Mouse (Mus musculus) stomach, embryonic 14.5 days (tissue): ENCODE data around the gene Prcd. TPM values are rescaled to one million over a fixed set of nuclear protein-coding genes. Genes with fewer than 3 reads are reported as not detected.
A peak's percentile ranks its signal among the peaks of the same experiment; 100 is the strongest.

Source experiments
- ATAC-seq: fragments of 200-750 bp; cut with Nextera tagmentation; 2 replicates; pipeline ENCODE4 v1.8.0; 2017; ENCODE audit warnings: low read depth, moderate TSS enrichment; ENCODE audit not compliant: insufficient number of reproducible peaks, insufficient read depth, low FRiP score
- H3K27ac ChIP-seq: fragments of 300-500 bp; sonication (generic); 2 replicates; pipeline ENCODE4 v1.5.1; 2014; ENCODE audit warnings: mild to moderate bottlenecking, low read length, moderate library complexity, mixed read lengths
- H3K27me3 ChIP-seq: fragments of 300-500 bp; sonication (generic); 2 replicates; pipeline ENCODE4 v1.6.1; 2014; ENCODE audit warnings: low read length, control low read depth, mixed read lengths; ENCODE audit not compliant: control insufficient read depth, insufficient read depth
- H3K36me3 ChIP-seq: fragments of 300-500 bp; sonication (generic); 2 replicates; pipeline ENCODE4 v1.6.1; 2014; ENCODE audit warnings: mild to moderate bottlenecking, control low read depth, low read length, moderate library complexity, mixed read lengths; ENCODE audit not compliant: control insufficient read depth, insufficient read depth
- H3K4me1 ChIP-seq: fragments of 300-500 bp; sonication (generic); 2 replicates; pipeline ENCODE4 v1.6.1; 2014; ENCODE audit warnings: low read length, control low read depth, mixed read lengths; ENCODE audit not compliant: control insufficient read depth, insufficient read depth
- H3K4me2 ChIP-seq: fragments of 300-500 bp; sonication (generic); replicated peaks from 2 replicates; pipeline ENCODE4 v1.6.1; 2014; ENCODE audit warnings: low read depth, low read length, control low read depth
- H3K4me3 ChIP-seq: fragments of 300-500 bp; sonication (generic); 2 replicates; pipeline ENCODE4 v1.5.1; 2014; ENCODE audit warnings: low read depth, low read length, control low read depth
- H3K9ac ChIP-seq: fragments of 300-500 bp; sonication (generic); replicated peaks from 2 replicates; pipeline ENCODE4 v1.6.1; 2014; ENCODE audit warnings: low read depth, mild to moderate bottlenecking, control low read depth, low read length, moderate library complexity, mixed read lengths
- H3K9me3 ChIP-seq: fragments of 300-500 bp; sonication (generic); 2 replicates; pipeline ENCODE4 v1.6.1; 2016; ENCODE audit warnings: low read depth, low read length, control low read depth; ENCODE audit not compliant: control insufficient read depth
- WGBS: fragments of 180-500 bp; shearing (Covaris S2); extraction: QIAGEN DNeasy Blood & Tissue Kit; methylation state at CpG from one replicate; pipeline ENCODE4 v1.1.7; 2014; 5-methylcytosine and 5-hydroxymethylcytosine counted together
- polyA plus RNA-seq: library from polyadenylated mRNA; unstranded; fragments of >200 nt; fragmentation: Nextera tagmentation; extraction: Ambion mirVana; gene quantifications from 2 replicates; pipeline ENCODE4 v1.2.1, GENCODE M21; 2014

The Prcd gene
- polyA plus RNA-seq, 1 experiment from 2014 or later = 1.2 TPM

GRCm38 (mm10) chr11:116657311-116658223, 4.2 kb downstream of the Prcd start:
- Histone ChIP-seq H3K9me3 (no peaks in the 10 kb centered on the region), H3K36me3 (no peaks in the 10 kb centered on the region), H3K9ac (no peak overlapping the region), H3K4me2 (peak overlapping the region; percentile 39), H3K4me1 (peaks cover 32% of the 10 kb centered on the region; the same call in 1 of the 2 replicates), H3K27ac (peak overlapping the region; percentile 76), H3K27me3 (no peaks in the 10 kb centered on the region), H3K4me3 (peak overlapping the region; percentile 18)
- 14% methylated on average over 22 of the region's 22 CpGs for WGBS
- ATAC-seq = peak; percentile 87

GRCm38 (mm10) chr11:116658238-116658637, 4.9 kb downstream of the Prcd start:
- H3K9ac ChIP-seq = no peak overlapping the region
- H3K36me3 ChIP-seq = no peaks in the 10 kb centered on the region
- ATAC-seq = no peak
- WGBS = 65% methylated on average over 10 of the region's 10 CpGs
- H3K27ac ChIP-seq = peak overlapping the region; percentile 76
- H3K4me2 ChIP-seq = 0 out of 2 replicates have a peak overlapping the region, but pooled peaks have one; percentile 39
- peaks cover 36% of the 10 kb centered on the region; the same call in 1 of the 2 replicates for H3K4me1 ChIP-seq
- H3K9me3 ChIP-seq = no peaks in the 10 kb centered on the region
- no peak overlapping the region for H3K4me3 ChIP-seq
- no peaks in the 10 kb centered on the region for H3K27me3 ChIP-seq

- no peak for ATAC-seq
- no peak overlapping the region for H3K9ac ChIP-seq
- 72% methylated on average over 15 of the region's 15 CpGs for WGBS
- H3K9me3 ChIP-seq = no peaks in the 10 kb centered on the region
- H3K4me2 ChIP-seq = no peak overlapping the region
- H3K27ac ChIP-seq = no peak overlapping the region
- H3K4me1 ChIP-seq = peaks cover 34% of the 10 kb centered on the region; the same call in 1 of the 2 replicates
- H3K4me3 ChIP-seq = no peak overlapping the region
- H3K36me3 ChIP-seq = no peaks in the 10 kb centered on the region
- H3K27me3 ChIP-seq = no peaks in the 10 kb centered on the region
These were observed 5.8 kb downstream of the Prcd start for GRCm38 (mm10) chr11:116659027-116659621.

GRCm38 (mm10) chr11:116660181-116660580, 6.8 kb downstream of the Prcd start:
- H3K36me3 ChIP-seq = no peaks in the 10 kb centered on the region
- no peak overlapping the region for H3K4me3 ChIP-seq
- 57% methylated on average over 9 of the region's 9 CpGs for WGBS
- H3K4me2 ChIP-seq = no peak overlapping the region
- peaks cover 28% of the 10 kb centered on the region; the same call in 1 of the 2 replicates for H3K4me1 ChIP-seq
- H3K27ac ChIP-seq = no peak overlapping the region
- no peak overlapping the region for H3K9ac ChIP-seq
- no peak for ATAC-seq
- H3K27me3 ChIP-seq = no peaks in the 10 kb centered on the region
- no peaks in the 10 kb centered on the region for H3K9me3 ChIP-seq

- Histone ChIP-seq H3K27me3 (no peaks in the 10 kb centered on the region), H3K9ac (0 out of 2 replicates have a peak overlapping the region, but pooled peaks have one; percentile 3), H3K4me2 (no peak overlapping the region), H3K9me3 (no peaks in the 10 kb centered on the region), H3K36me3 (no peaks in the 10 kb centered on the region), H3K27ac (0 out of 2 replicates have a peak overlapping the region, but pooled peaks have one; percentile 15), H3K4me1 (peaks cover 30% of the 10 kb centered on the region; the same call in 1 of the 2 replicates), H3K4me3 (no peak overlapping the region)
- ATAC-seq = no peak
- WGBS = 36% methylated on average over 13 of the region's 13 CpGs
These were observed 8.1 kb downstream of the Prcd start for GRCm38 (mm10) chr11:116661291-116661947.

GRCm38 (mm10) chr11:116661948-116662377, 8.6 kb downstream of the Prcd start:
- no peaks in the 10 kb centered on the region for H3K9me3 ChIP-seq
- H3K27ac ChIP-seq = 0 out of 2 replicates have a peak overlapping the region, but pooled peaks have one; percentile 15
- ATAC-seq = no peak
- H3K4me2 ChIP-seq = no peak overlapping the region
- no peak overlapping the region for H3K4me3 ChIP-seq
- no peak overlapping the region for H3K9ac ChIP-seq
- no peaks in the 10 kb centered on the region for H3K27me3 ChIP-seq
- peaks cover 30% of the 10 kb centered on the region; the same call in 1 of the 2 replicates for H3K4me1 ChIP-seq
- H3K36me3 ChIP-seq = no peaks in the 10 kb centered on the region
- WGBS = 42% methylated on average over 8 of the region's 8 CpGs

GRCm38 (mm10) chr11:116665289-116665688, 12.0 kb downstream of the Prcd start:
- no peaks in the 10 kb centered on the region for H3K9me3 ChIP-seq
- peaks cover 24% of the 10 kb centered on the region; the same call in 1 of the 2 replicates for H3K4me1 ChIP-seq

GRCm38 (mm10) chr11:116666566-116666965, 13.2 kb downstream of the Prcd start:
- no peak overlapping the region for H3K27ac ChIP-seq
- no peaks in the 10 kb centered on the region for H3K9me3 ChIP-seq
- no peaks in the 10 kb centered on the region for H3K36me3 ChIP-seq
- H3K4me2 ChIP-seq = no peak overlapping the region
- no peak overlapping the region for H3K9ac ChIP-seq
- WGBS = 69% methylated on average over 9 of the region's 9 CpGs
- H3K4me3 ChIP-seq = no peak overlapping the region
- H3K4me1 ChIP-seq = peaks cover 18% of the 10 kb centered on the region; the same call in 1 of the 2 replicates
- no peaks in the 10 kb centered on the region for H3K27me3 ChIP-seq
- ATAC-seq = no peak

More at GRCm38 (mm10) chr11:116665289-116665688, 12.0 kb downstream of the Prcd start:
- H3K4me2 ChIP-seq = no peak overlapping the region
- no peaks in the 10 kb centered on the region for H3K27me3 ChIP-seq
- no peaks in the 10 kb centered on the region for H3K36me3 ChIP-seq
- 53% methylated on average over 10 of the region's 10 CpGs for WGBS
- no peak overlapping the region for H3K27ac ChIP-seq
- H3K4me3 ChIP-seq = no peak overlapping the region
- H3K9ac ChIP-seq = no peak overlapping the region
- 0 out of 2 replicates have a peak, but pooled peaks have one; percentile 24 for ATAC-seq
